Mouse (Mus musculus): ENCODE measurements around the gene Phlda2. TPM values are rescaled to one million over a fixed set of nuclear protein-coding genes. Genes with fewer than 3 reads are reported as not detected.
"Not testable (repeated sequence)": the region's sequence is repeated elsewhere in the genome, so short reads cannot be mapped to it uniquely, and the experiment has no call there.

Gene Phlda2
- total RNA-seq (2021) = not detected

- peak; percentile 23 for DNase-seq
Observed at GRCm38 (mm10) chr7:143502418-143503200, at the start of gene Phlda2. Phlda2 (minus strand) TSS chr7:143503150.

GRCm38 (mm10) chr7:143549588-143550220, 46.8 kb upstream of the Phlda2 start:
- DNase-seq = no peak

GRCm38 (mm10) chr7:143548976-143549457, 46.1 kb upstream of the Phlda2 start, which contains the start of gene Nap1l4:
Nap1l4 (minus strand) TSS chr7:143549106.
- peak; percentile 100 for DNase-seq

- DNase-seq = no peak
Observed at GRCm38 (mm10) chr7:143548231-143548961, 45.4 kb upstream of the Phlda2 start.

- DNase-seq = no peak
Observed at GRCm38 (mm10) chr7:143546554-143546953, 43.6 kb upstream of the Phlda2 start.

GRCm38 (mm10) chr7:143544368-143544767, 41.4 kb upstream of the Phlda2 start:
- peak; percentile 48 for DNase-seq

GRCm38 (mm10) chr7:143538671-143539070, 35.7 kb upstream of the Phlda2 start:
- DNase-seq = no peak

GRCm38 (mm10) chr7:143538229-143538628, 35.3 kb upstream of the Phlda2 start:
- not testable (repeated sequence) for DNase-seq

- no peak for DNase-seq
Observed at GRCm38 (mm10) chr7:143536251-143536650, 33.3 kb upstream of the Phlda2 start.

GRCm38 (mm10) chr7:143533284-143533683, 30.3 kb upstream of the Phlda2 start:
- no peak for DNase-seq

GRCm38 (mm10) chr7:143532410-143532809, 29.5 kb upstream of the Phlda2 start:
- DNase-seq = peak; percentile 28

GRCm38 (mm10) chr7:143519333-143519732, 16.4 kb upstream of the Phlda2 start:
- DNase-seq = no peak

- no peak for DNase-seq
Observed at GRCm38 (mm10) chr7:143514416-143514768, 11.4 kb upstream of the Phlda2 start.

GRCm38 (mm10) chr7:143513763-143514415, 10.9 kb upstream of the Phlda2 start:
- DNase-seq = peak; percentile 53

GRCm38 (mm10) chr7:143511335-143511712, 8.4 kb upstream of the Phlda2 start:
- DNase-seq = no peak

- DNase-seq = no peak
Observed at GRCm38 (mm10) chr7:143510593-143511334, 7.8 kb upstream of the Phlda2 start.

- no peak for DNase-seq
Observed at GRCm38 (mm10) chr7:143509566-143509965, 6.6 kb upstream of the Phlda2 start.

- peak; percentile 68 for DNase-seq
Observed at GRCm38 (mm10) chr7:143506675-143507074, 3.7 kb upstream of the Phlda2 start.

GRCm38 (mm10) chr7:143506271-143506670, 3.3 kb upstream of the Phlda2 start:
- DNase-seq = no peak

- peak; percentile 89 for DNase-seq
Observed at GRCm38 (mm10) chr7:143505823-143506222, 2.9 kb upstream of the Phlda2 start.

GRCm38 (mm10) chr7:143505411-143505810, 2.5 kb upstream of the Phlda2 start:
- no peak for DNase-seq

GRCm38 (mm10) chr7:143503926-143504325, 976 bp upstream of the Phlda2 start:
- no peak for DNase-seq
